Mouse (Mus musculus) neural tube, embryonic 12.5 days (tissue): ENCODE data around the gene Ugt1a8. TPM values are rescaled to one million over a fixed set of nuclear protein-coding genes. Genes with fewer than 3 reads are reported as not detected.

Experiments used
- ATAC-seq: fragments of 200-750 bp; cut with Nextera tagmentation; 2 replicates; pipeline ENCODE4 v1.8.0; 2017; ENCODE audit warnings: low read depth, mild to moderate bottlenecking, moderate TSS enrichment, moderate library complexity; ENCODE audit not compliant: low FRiP score
- H3K27ac ChIP-seq: fragments of 300-500 bp; sonication (generic); 2 replicates; pipeline ENCODE4 v1.5.1; 2016
- H3K27me3 ChIP-seq: fragments of 300-500 bp; sonication (generic); replicated peaks from 2 replicates; pipeline ENCODE4 v1.6.1; 2016; ENCODE audit warnings: mild to moderate bottlenecking
- H3K36me3 ChIP-seq: fragments of 300-500 bp; sonication (generic); 2 replicates; pipeline ENCODE4 v1.6.1; 2016; ENCODE audit warnings: mild to moderate bottlenecking
- H3K4me1 ChIP-seq: fragments of 300-500 bp; sonication (generic); 2 replicates; pipeline ENCODE4 v1.6.1; 2016
- H3K4me2 ChIP-seq: fragments of 300-500 bp; sonication (generic); replicated peaks from 2 replicates; pipeline ENCODE4 v1.6.1; 2016; ENCODE audit warnings: mild to moderate bottlenecking
- H3K4me3 ChIP-seq: fragments of 300-500 bp; sonication (generic); 2 replicates; pipeline ENCODE4 v1.5.1; 2016
- H3K9ac ChIP-seq: fragments of 300-500 bp; sonication (generic); 2 replicates; pipeline ENCODE4 v1.6.1; 2016; ENCODE audit warnings: mild to moderate bottlenecking
- H3K9me3 ChIP-seq: fragments of 300-500 bp; sonication (generic); 2 replicates; pipeline ENCODE4 v1.6.1; 2016; ENCODE audit warnings: mild to moderate bottlenecking
- WGBS: fragments of 180-500 bp; shearing (Covaris S2); methylation state at CpG from one replicate; pipeline ENCODE4 v1.1.7; 2016; 5-methylcytosine and 5-hydroxymethylcytosine counted together
- polyA plus RNA-seq: library from polyadenylated mRNA; unstranded; fragments of >200 nt; fragmentation: Nextera tagmentation; extraction: Ambion mirVana; gene quantifications from 2 replicates; pipeline ENCODE4 v1.2.1, GENCODE M21; 2016

The Ugt1a8 gene
- polyA plus RNA-seq, 1 experiment from 2014 or later = not detected

GRCm38 (mm10) chr1:88254793-88255465, 167.3 kb downstream of the Ugt1a8 start:
- ATAC-seq = no peak

GRCm38 (mm10) chr1:88255466-88255857, 167.8 kb downstream of the Ugt1a8 start:
- H3K36me3 ChIP-seq = peaks cover 14% of the 10 kb centered on the region
- H3K4me3 ChIP-seq = no peak overlapping the region
- H3K4me1 ChIP-seq = 0 out of 2 replicates have a peak, but pooled peaks cover 4% of the 10 kb centered on the region
- ATAC-seq = no peak
- WGBS = 53% methylated on average over 2 of the region's 2 CpGs
- H3K27me3 ChIP-seq = no peaks in the 10 kb centered on the region
- H3K27ac ChIP-seq = no peak overlapping the region
- no peak overlapping the region for H3K9ac ChIP-seq
- H3K9me3 ChIP-seq = peaks cover 88% of the 10 kb centered on the region
- no peak overlapping the region for H3K4me2 ChIP-seq

More at GRCm38 (mm10) chr1:88254793-88255465, 167.3 kb downstream of the Ugt1a8 start:
- 85% methylated on average over 12 of the region's 12 CpGs for WGBS
- Histone ChIP-seq H3K27ac (no peak overlapping the region), H3K4me2 (no peak overlapping the region), H3K4me1 (0 out of 2 replicates have a peak, but pooled peaks cover 4% of the 10 kb centered on the region), H3K27me3 (no peaks in the 10 kb centered on the region), H3K9me3 (peaks cover 91% of the 10 kb centered on the region), H3K36me3 (peaks cover 8% of the 10 kb centered on the region; the same call in 1 of the 2 replicates), H3K4me3 (no peak overlapping the region), H3K9ac (no peak overlapping the region)

- Histone ChIP-seq H3K9ac (no peak overlapping the region), H3K36me3 (peaks cover 20% of the 10 kb centered on the region), H3K4me1 (0 out of 2 replicates have a peak, but pooled peaks cover 4% of the 10 kb centered on the region), H3K27ac (no peak overlapping the region), H3K9me3 (peaks cover 81% of the 10 kb centered on the region), H3K4me3 (no peak overlapping the region), H3K27me3 (no peaks in the 10 kb centered on the region), H3K4me2 (no peak overlapping the region)
- no peak for ATAC-seq
- WGBS = 80% methylated on average over 13 of the region's 13 CpGs
These were observed 168.6 kb downstream of the Ugt1a8 start for GRCm38 (mm10) chr1:88255989-88256754.

- Histone ChIP-seq H3K27ac (no peak overlapping the region), H3K4me1 (0 out of 2 replicates have a peak, but pooled peaks cover 4% of the 10 kb centered on the region), H3K9me3 (peaks cover 79% of the 10 kb centered on the region), H3K27me3 (no peaks in the 10 kb centered on the region), H3K9ac (no peak overlapping the region), H3K36me3 (peaks cover 29% of the 10 kb centered on the region), H3K4me2 (no peak overlapping the region), H3K4me3 (no peak overlapping the region)
- 80% methylated on average over 10 of the region's 10 CpGs for WGBS
- ATAC-seq = no peak
These were observed 169.5 kb downstream of the Ugt1a8 start for GRCm38 (mm10) chr1:88256886-88257663.

GRCm38 (mm10) chr1:88257681-88258080, 170.1 kb downstream of the Ugt1a8 start:
- no peak overlapping the region for H3K4me3 ChIP-seq
- no peak overlapping the region for H3K4me2 ChIP-seq
- H3K27ac ChIP-seq = no peak overlapping the region
- 79% methylated on average over 6 of the region's 6 CpGs for WGBS
- H3K36me3 ChIP-seq = peaks cover 35% of the 10 kb centered on the region
- ATAC-seq = no peak
- no peaks in the 10 kb centered on the region for H3K27me3 ChIP-seq
- no peak overlapping the region for H3K9ac ChIP-seq
- H3K4me1 ChIP-seq = 0 out of 2 replicates have a peak, but pooled peaks cover 4% of the 10 kb centered on the region
- H3K9me3 ChIP-seq = peaks cover 73% of the 10 kb centered on the region

GRCm38 (mm10) chr1:88258361-88258760, 170.7 kb downstream of the Ugt1a8 start:
- no peak overlapping the region for H3K4me3 ChIP-seq
- peaks cover 41% of the 10 kb centered on the region for H3K36me3 ChIP-seq
- no peak overlapping the region for H3K27ac ChIP-seq
- no peak for ATAC-seq
- H3K27me3 ChIP-seq = no peaks in the 10 kb centered on the region
- H3K9me3 ChIP-seq = peaks cover 67% of the 10 kb centered on the region
- H3K4me2 ChIP-seq = no peak overlapping the region
- 0 out of 2 replicates have a peak, but pooled peaks cover 4% of the 10 kb centered on the region for H3K4me1 ChIP-seq
- H3K9ac ChIP-seq = no peak overlapping the region
- WGBS = 71% methylated on average over 6 of the region's 6 CpGs

- Histone ChIP-seq H3K9ac (no peak overlapping the region), H3K9me3 (peaks cover 65% of the 10 kb centered on the region), H3K4me2 (no peak overlapping the region), H3K4me3 (no peak overlapping the region), H3K36me3 (peaks cover 48% of the 10 kb centered on the region), H3K27ac (no peak overlapping the region), H3K4me1 (0 out of 2 replicates have a peak, but pooled peaks cover 4% of the 10 kb centered on the region), H3K27me3 (no peaks in the 10 kb centered on the region)
- ATAC-seq = peak; percentile 2
- 78% methylated on average over 8 of the region's 8 CpGs for WGBS
These were observed 171.4 kb downstream of the Ugt1a8 start for GRCm38 (mm10) chr1:88258881-88259642.

GRCm38 (mm10) chr1:88259643-88260024, 172.0 kb downstream of the Ugt1a8 start:
- Histone ChIP-seq H3K4me2 (no peak overlapping the region), H3K27me3 (no peaks in the 10 kb centered on the region), H3K36me3 (peaks cover 54% of the 10 kb centered on the region), H3K9me3 (peaks cover 62% of the 10 kb centered on the region), H3K9ac (no peak overlapping the region), H3K4me3 (no peak overlapping the region), H3K4me1 (0 out of 2 replicates have a peak, but pooled peaks cover 4% of the 10 kb centered on the region), H3K27ac (no peak overlapping the region)
- ATAC-seq = peak; percentile 5
- 76% methylated on average over 4 of the region's 4 CpGs for WGBS

GRCm38 (mm10) chr1:88260114-88260513, 172.5 kb downstream of the Ugt1a8 start:
- ATAC-seq = 0 out of 2 replicates have a peak, but pooled peaks have one; percentile 1
- H3K9me3 ChIP-seq = peaks cover 62% of the 10 kb centered on the region
- no peak overlapping the region for H3K4me2 ChIP-seq
- H3K4me3 ChIP-seq = no peak overlapping the region
- no peak overlapping the region for H3K27ac ChIP-seq
- peaks cover 59% of the 10 kb centered on the region for H3K36me3 ChIP-seq
- no peak overlapping the region for H3K9ac ChIP-seq
- H3K4me1 ChIP-seq = 0 out of 2 replicates have a peak, but pooled peaks cover 4% of the 10 kb centered on the region
- no peaks in the 10 kb centered on the region for H3K27me3 ChIP-seq
- WGBS = 84% methylated on average over 6 of the region's 6 CpGs

- H3K4me2 ChIP-seq = no peak overlapping the region
- WGBS = 83% methylated on average over 10 of the region's 10 CpGs
- peaks cover 66% of the 10 kb centered on the region for H3K36me3 ChIP-seq
- H3K9ac ChIP-seq = no peak overlapping the region
- H3K27ac ChIP-seq = no peak overlapping the region
- H3K4me3 ChIP-seq = no peak overlapping the region
- ATAC-seq = no peak
- H3K9me3 ChIP-seq = peaks cover 61% of the 10 kb centered on the region
- H3K4me1 ChIP-seq = 0 out of 2 replicates have a peak, but pooled peaks cover 4% of the 10 kb centered on the region
- H3K27me3 ChIP-seq = no peaks in the 10 kb centered on the region
These were observed 173.2 kb downstream of the Ugt1a8 start for GRCm38 (mm10) chr1:88260604-88261377.

- H3K27me3 ChIP-seq = no peaks in the 10 kb centered on the region
- 89% methylated on average over 7 of the region's 7 CpGs for WGBS
- H3K4me1 ChIP-seq = 0 out of 2 replicates have a peak, but pooled peaks cover 4% of the 10 kb centered on the region
- H3K4me3 ChIP-seq = no peak overlapping the region
- H3K9ac ChIP-seq = no peak overlapping the region
- no peak for ATAC-seq
- no peak overlapping the region for H3K27ac ChIP-seq
- H3K9me3 ChIP-seq = peaks cover 60% of the 10 kb centered on the region
- H3K36me3 ChIP-seq = peaks cover 75% of the 10 kb centered on the region
- no peak overlapping the region for H3K4me2 ChIP-seq
These were observed 174.1 kb downstream of the Ugt1a8 start for GRCm38 (mm10) chr1:88261706-88262105.
